Mouse (Mus musculus) neural tube, embryonic 14.5 days (tissue): ENCODE data around the gene Fam3a. TPM values are rescaled to one million over a fixed set of nuclear protein-coding genes. Genes with fewer than 3 reads are reported as not detected.

ENCODE experiments used
- ATAC-seq: fragments of 200-750 bp; cut with Nextera tagmentation; 2 replicates; pipeline ENCODE4 v1.8.0; 2017; ENCODE audit warnings: low read depth, mild to moderate bottlenecking, moderate TSS enrichment, moderate library complexity
- H3K27ac ChIP-seq: fragments of 300-500 bp; sonication (generic); 2 replicates; pipeline ENCODE4 v1.5.1; 2014; ENCODE audit warnings: low read depth, mild to moderate bottlenecking, control low read depth, low read length, moderate library complexity, mixed read lengths
- H3K27me3 ChIP-seq: fragments of 300-500 bp; sonication (generic); 2 replicates; pipeline ENCODE4 v1.6.1; 2014; ENCODE audit warnings: low read length; ENCODE audit not compliant: control insufficient read depth, insufficient read depth
- H3K36me3 ChIP-seq: fragments of 300-500 bp; sonication (generic); 2 replicates; pipeline ENCODE4 v1.6.1; 2014; ENCODE audit warnings: low read length, mixed read lengths; ENCODE audit not compliant: control insufficient read depth, insufficient read depth
- H3K4me1 ChIP-seq: fragments of 300-500 bp; sonication (generic); 2 replicates; pipeline ENCODE4 v1.6.1; 2014; ENCODE audit warnings: low read length; ENCODE audit not compliant: control insufficient read depth, insufficient read depth
- H3K4me2 ChIP-seq: fragments of 300-500 bp; sonication (generic); 2 replicates; pipeline ENCODE4 v1.6.1; 2014; ENCODE audit warnings: mild to moderate bottlenecking, low read depth, low read length, control low read depth
- H3K4me3 ChIP-seq: fragments of 300-500 bp; sonication (generic); 2 replicates; pipeline ENCODE4 v1.5.1; 2014; ENCODE audit warnings: low read depth, low read length, control low read depth, mixed read lengths
- H3K9ac ChIP-seq: fragments of 300-500 bp; sonication (generic); replicated peaks from 2 replicates; pipeline ENCODE4 v1.6.1; 2014; ENCODE audit warnings: low read depth, mild to moderate bottlenecking, control low read depth, low read length, mixed read lengths
- H3K9me3 ChIP-seq: fragments of 300-500 bp; sonication (generic); 2 replicates; pipeline ENCODE4 v1.6.1; 2016; ENCODE audit warnings: low read length; ENCODE audit not compliant: control insufficient read depth
- WGBS: fragments of 180-500 bp; shearing (Covaris S2); extraction: QIAGEN DNeasy Blood & Tissue Kit; methylation state at CpG from one replicate; pipeline ENCODE4 v1.1.7; 2014; 5-methylcytosine and 5-hydroxymethylcytosine counted together
- polyA plus RNA-seq: library from polyadenylated mRNA; unstranded; fragments of >200 nt; fragmentation: Nextera tagmentation; extraction: Ambion mirVana; gene quantifications from 2 replicates; pipeline ENCODE4 v1.2.1, GENCODE M21; 2014

Fam3a gene
- 36.4 and 37.1 TPM in 2 replicates for polyA plus RNA-seq

DNA sequence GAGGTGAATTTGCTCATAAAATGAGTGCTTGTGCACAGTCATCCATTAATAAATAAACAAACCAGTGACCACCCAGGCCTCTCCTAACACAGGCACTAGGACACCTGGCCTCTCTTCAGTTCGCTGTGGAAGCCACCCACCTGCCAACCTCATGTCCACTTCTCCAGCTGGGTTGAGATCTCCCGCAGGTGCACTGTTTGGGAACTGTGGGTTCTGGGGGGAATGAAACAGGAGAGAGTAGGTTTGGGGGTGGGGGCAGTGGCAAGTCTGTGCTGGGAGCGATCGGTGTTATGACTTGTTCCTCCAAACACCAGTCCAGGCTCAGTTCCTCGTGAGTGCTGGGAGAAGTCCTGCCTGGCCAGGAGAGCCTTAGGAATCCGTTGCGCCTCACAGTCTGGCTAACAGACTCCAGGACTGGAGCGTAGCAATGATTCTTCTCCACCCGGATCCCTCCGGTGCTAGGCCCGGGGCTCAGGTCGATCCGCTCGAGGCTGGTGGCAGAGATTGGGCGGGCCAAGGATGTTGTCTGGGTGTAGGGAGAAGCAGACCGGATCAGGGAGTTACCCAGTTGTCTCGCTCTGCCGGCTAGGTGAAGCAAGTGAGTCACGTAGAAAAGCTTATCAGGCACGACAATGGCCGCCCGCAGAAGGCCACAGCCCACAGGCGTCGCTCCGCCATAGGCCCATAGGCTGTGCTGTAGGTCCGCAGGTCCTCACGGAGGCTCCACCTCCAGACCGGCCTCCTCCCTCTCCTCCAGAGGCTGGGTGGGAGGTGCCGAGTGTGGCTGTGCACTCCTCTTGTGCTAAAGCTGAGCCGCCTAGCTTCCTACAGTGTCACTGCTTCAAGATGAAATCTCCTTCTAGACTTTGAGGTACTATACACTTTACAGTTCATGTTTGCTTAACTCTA, at the start of gene Fam3a, which contains the start of gene Ikbkg:
TSS of gene Fam3a (minus strand) at position 738 of the 909 bp plus-strand sequence.
TSS of gene Ikbkg (plus strand) at position 756 of the 909 bp plus-strand sequence.
- Histone ChIP-seq H3K27ac (peak within 1 kb of the TSS; percentile 83), H3K9ac (peak within 1 kb of the TSS; percentile 54), H3K4me3 (peak within 1 kb of the TSS; percentile 44), H3K9me3 (no peaks in the 10 kb centered on the region), H3K27me3 (no peaks in the 10 kb centered on the region), H3K36me3 (no peaks in the 10 kb centered on the region), H3K4me2 (peak within 1 kb of the TSS; percentile 62), H3K4me1 (peaks cover 3% of the 10 kb centered on the region; the same call in 1 of the 2 replicates)
- peak; percentile 100 for ATAC-seq
- 19% methylated on average over 29 of the region's 30 CpGs for WGBS

DNA sequence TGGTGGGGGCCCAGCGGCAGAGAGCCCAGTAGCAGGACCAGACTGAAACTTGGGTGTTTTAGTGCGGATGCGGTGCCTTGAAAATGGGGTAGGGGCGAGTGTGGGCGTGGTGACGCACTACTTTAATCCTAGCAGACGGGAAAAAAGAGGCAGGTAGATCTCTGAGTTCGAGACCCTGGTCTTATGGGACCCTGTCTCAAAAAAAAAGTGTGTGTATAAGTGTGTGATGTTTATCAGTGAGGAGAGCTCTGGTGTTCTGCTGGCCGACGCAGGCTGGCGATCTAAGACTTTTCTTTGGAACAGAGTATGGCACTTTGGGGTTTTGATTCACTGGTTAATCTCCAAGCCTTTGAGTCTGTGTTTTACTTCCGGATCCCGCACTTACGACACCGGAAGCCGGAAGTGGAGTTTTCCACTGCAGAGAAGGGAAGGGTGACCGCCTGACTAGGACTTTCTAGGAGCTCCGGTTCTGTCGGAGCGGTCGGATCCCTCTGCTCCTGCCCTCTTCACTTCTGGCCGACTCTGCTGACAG, 36.3 kb upstream of the Fam3a start:
- peak overlapping the region; percentile 34; the same call in 1 of the 2 replicates for H3K9ac ChIP-seq
- no peaks in the 10 kb centered on the region for H3K9me3 ChIP-seq
- H3K27me3 ChIP-seq: no peaks in the 10 kb centered on the region
- peak; percentile 72 for ATAC-seq
- no peaks in the 10 kb centered on the region; the same call in 1 of the 2 replicates for H3K36me3 ChIP-seq
- H3K4me2 ChIP-seq: peak overlapping the region; percentile 48
- WGBS: 17% methylated on average over 20 of the region's 22 CpGs
- H3K4me1 ChIP-seq: peaks cover 8% of the 10 kb centered on the region; the same call in 1 of the 2 replicates
- H3K4me3 ChIP-seq: peak overlapping the region; percentile 46
- peak overlapping the region; percentile 62 for H3K27ac ChIP-seq

DNA sequence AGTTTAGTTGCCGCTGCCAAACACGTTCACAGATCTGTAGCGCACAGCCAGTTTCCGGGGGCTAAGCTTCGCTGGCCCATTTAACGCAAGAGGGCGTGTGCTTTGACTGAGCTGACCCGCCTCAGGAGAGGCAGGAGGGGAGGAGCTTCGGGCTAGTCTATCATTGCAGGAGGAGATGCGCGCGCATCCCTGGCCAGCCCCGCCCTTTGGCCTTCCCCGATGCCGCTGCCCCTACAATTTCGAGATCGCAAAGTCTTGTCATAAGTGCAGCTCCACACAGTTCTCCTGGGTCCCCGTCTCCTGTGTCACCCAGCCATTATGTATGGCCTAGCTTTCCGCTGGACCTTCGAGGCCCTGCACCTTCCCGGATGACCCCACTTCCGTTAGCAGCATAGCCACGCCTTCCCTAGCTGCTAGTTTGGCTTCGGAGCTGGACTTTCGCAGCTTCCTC, 35.8 kb upstream of the Fam3a start, which contains the start of gene G6pdx:
TSS of gene G6pdx (minus strand) at position 369 of the 451 bp plus-strand sequence.
- WGBS: 15% methylated on average over 25 of the region's 25 CpGs
- peak within 1 kb of the TSS; percentile 62 for H3K27ac ChIP-seq

DNA sequence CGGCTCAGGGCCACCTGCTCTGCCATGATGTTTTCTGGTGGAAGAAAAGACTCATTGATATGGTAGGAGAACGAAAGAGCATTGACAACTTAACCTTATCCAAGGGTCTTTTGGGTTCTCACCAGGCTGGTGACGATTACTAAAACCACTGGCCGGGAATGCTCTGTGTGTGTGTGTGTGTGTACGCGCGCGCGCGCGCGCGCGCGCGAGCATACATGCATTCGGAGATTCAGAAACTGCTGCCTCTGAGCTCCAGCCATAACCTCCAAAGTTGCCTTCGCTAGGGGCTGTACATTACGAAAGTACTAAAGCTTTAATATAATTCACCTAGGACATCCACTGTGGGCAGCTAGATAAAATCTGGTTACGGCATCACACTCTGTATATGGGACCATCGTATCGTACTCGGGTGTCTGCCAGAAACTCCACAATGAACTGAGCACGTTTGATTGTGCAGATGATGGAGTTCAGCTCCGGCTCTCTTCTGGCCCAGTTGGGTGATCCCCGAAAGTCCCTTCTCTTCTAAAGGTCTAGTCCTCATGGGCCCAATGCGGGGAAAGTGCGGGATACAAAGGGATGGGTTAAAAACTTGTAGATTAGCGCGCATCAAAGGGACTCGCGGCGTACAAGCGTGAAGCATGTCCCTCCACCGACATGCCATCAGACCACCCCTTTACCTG, 35.2 kb upstream of the Fam3a start:
- H3K4me1 ChIP-seq: peaks cover 8% of the 10 kb centered on the region; the same call in 1 of the 2 replicates
- H3K4me3 ChIP-seq: peak overlapping the region; percentile 46
- H3K4me2 ChIP-seq: peak overlapping the region; percentile 47
- peak overlapping the region; percentile 62; the same call in 1 of the 2 replicates for H3K27ac ChIP-seq
- H3K9ac ChIP-seq: peak overlapping the region; percentile 26; the same call in 1 of the 2 replicates
- H3K36me3 ChIP-seq: no peaks in the 10 kb centered on the region
- H3K9me3 ChIP-seq: no peaks in the 10 kb centered on the region
- WGBS: 21% methylated on average over 35 of the region's 35 CpGs
- H3K27me3 ChIP-seq: no peaks in the 10 kb centered on the region
- ATAC-seq: peak; percentile 59

More for the DNA sequence above, 35.8 kb upstream of the Fam3a start, which contains the start of gene G6pdx:
- H3K4me3 ChIP-seq: peak within 1 kb of the TSS; percentile 46
- H3K36me3 ChIP-seq: no peaks in the 10 kb centered on the region; the same call in 1 of the 2 replicates
- peak within 1 kb of the TSS; percentile 34 for H3K9ac ChIP-seq
- peaks cover 8% of the 10 kb centered on the region; the same call in 1 of the 2 replicates for H3K4me1 ChIP-seq
- H3K9me3 ChIP-seq: no peaks in the 10 kb centered on the region
- H3K4me2 ChIP-seq: peak within 1 kb of the TSS; percentile 48
- peak; percentile 88 for ATAC-seq
- H3K27me3 ChIP-seq: no peaks in the 10 kb centered on the region

DNA sequence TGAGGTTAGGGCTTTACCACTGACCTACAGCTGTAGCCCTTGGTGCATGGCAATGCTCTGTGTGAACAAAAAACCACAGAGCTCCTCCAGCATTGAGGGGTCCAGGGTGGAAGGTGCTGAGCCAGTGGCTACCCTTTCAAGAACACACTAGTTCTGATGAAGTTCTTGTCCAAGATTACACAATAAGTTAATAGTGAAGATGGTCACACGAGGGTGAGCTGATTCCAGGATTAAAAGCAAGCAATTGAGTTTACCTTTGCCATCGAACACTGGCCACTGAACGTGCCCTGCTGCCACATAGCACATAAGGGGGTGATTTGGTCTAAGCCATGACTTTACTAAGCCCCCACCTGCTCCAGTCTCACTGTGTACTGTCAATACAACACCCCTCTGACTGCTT, 34.0 kb upstream of the Fam3a start:
- no peak overlapping the region for H3K4me3 ChIP-seq
- ATAC-seq: no peak
- H3K9me3 ChIP-seq: no peaks in the 10 kb centered on the region
- H3K27me3 ChIP-seq: no peaks in the 10 kb centered on the region
- no peak overlapping the region for H3K27ac ChIP-seq
- H3K36me3 ChIP-seq: no peaks in the 10 kb centered on the region
- 77% methylated on average over 3 of the region's 3 CpGs for WGBS
- H3K9ac ChIP-seq: no peak overlapping the region
- H3K4me2 ChIP-seq: no peak overlapping the region
- H3K4me1 ChIP-seq: peaks cover 8% of the 10 kb centered on the region; the same call in 1 of the 2 replicates

DNA sequence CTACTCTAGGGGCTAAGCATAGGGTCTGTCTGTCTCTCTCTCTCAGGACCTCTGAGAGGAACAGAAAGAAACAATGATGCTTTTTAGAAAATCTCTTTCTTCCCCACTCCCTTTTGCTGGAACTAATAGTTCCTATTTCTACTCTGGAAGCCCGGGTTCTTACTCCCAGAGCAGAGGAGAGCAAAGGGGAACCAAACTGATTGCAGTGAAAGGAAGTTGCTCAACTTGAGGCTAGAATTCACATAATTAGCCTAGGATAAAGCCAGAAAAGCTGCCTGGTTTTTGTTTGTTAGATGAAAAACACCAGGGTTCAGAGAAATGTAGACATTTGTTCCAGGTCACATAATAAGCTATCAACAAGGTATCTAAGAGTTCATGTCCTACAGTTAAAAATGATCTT, 33.2 kb upstream of the Fam3a start:
- no peak overlapping the region for H3K4me3 ChIP-seq
- no peak overlapping the region for H3K9ac ChIP-seq
- H3K27ac ChIP-seq: no peak overlapping the region
- no peak overlapping the region for H3K4me2 ChIP-seq
- no peaks in the 10 kb centered on the region for H3K36me3 ChIP-seq
- no peaks in the 10 kb centered on the region for H3K27me3 ChIP-seq
- H3K4me1 ChIP-seq: peaks cover 8% of the 10 kb centered on the region; the same call in 1 of the 2 replicates
- no peaks in the 10 kb centered on the region for H3K9me3 ChIP-seq
- 78% methylated on average over 1 of the region's 1 CpGs for WGBS
- no peak for ATAC-seq

DNA sequence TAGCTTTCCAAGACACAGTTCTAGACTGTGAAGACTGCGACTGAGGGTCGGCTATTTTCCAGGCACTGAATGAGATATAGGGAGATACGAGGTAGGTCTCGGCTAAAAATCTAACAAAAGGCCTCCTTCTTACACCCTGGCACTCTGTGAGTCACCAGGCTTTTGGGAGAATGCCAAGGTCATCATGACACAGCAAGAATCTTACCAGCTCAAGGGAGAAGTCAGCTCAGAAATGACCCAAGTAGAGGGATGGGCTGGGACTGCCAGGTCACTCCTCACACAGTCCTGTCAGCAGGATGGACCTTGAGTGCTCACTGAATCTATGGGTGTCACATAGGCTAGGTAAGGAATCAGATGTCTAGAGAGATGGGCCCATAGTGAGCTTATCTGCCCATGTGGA, 32.1 kb upstream of the Fam3a start:
- Histone ChIP-seq H3K4me2 (no peak overlapping the region), H3K27me3 (no peaks in the 10 kb centered on the region), H3K4me3 (no peak overlapping the region), H3K9me3 (no peaks in the 10 kb centered on the region), H3K36me3 (no peaks in the 10 kb centered on the region), H3K9ac (no peak overlapping the region), H3K27ac (no peak overlapping the region), H3K4me1 (peaks cover 7% of the 10 kb centered on the region; the same call in 1 of the 2 replicates)
- no peak for ATAC-seq
- WGBS: 97% methylated on average over 4 of the region's 4 CpGs

DNA sequence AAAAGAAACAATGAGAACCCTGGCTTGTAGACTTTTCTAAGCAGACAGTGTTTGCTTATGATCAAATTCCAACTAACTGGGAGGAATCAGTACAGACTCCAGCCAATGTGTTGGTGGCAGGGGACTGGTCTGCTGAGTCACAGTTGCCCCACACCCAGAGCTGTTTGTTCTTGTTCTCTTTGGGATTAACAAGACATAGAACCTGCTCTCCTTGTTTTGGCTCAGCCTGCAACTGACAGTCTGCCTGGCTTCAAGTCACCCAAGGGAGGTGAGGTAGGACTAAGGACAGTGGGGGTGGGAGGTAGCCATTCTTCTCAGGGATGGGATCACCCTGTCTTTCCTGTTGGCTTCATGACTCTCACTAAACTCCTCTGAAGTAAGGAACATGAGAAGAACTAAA, 31.4 kb upstream of the Fam3a start:
- H3K4me1 ChIP-seq: 0 out of 2 replicates have a peak, but pooled peaks cover 4% of the 10 kb centered on the region
- no peak overlapping the region for H3K4me2 ChIP-seq
- H3K4me3 ChIP-seq: no peak overlapping the region
- no peak overlapping the region for H3K9ac ChIP-seq
- H3K27me3 ChIP-seq: no peaks in the 10 kb centered on the region
- ATAC-seq: no peak
- no peak overlapping the region for H3K27ac ChIP-seq
- no peaks in the 10 kb centered on the region for H3K9me3 ChIP-seq
- no peaks in the 10 kb centered on the region for H3K36me3 ChIP-seq
